Mouse (Mus musculus) CH12.LX (cell line): Measurements from ENCODE around the gene Ube2u.

Source experiments
- CTCF ChIP-seq, 2 experiments: IDR thresholded peaks in 1 of 2; conservative IDR thresholded peaks in 1 of 2; 2 replicates each; pipeline ENCODE4 v1.5.1; 2011 to 2012; ENCODE audit warnings: low read depth in 2 of 2, low read length in 2 of 2, improper control_type of control experiment in 1 of 2, inconsistent platforms in 1 of 2, mild to moderate bottlenecking in 1 of 2, moderate library complexity in 1 of 2
- NRF1 ChIP-seq: IDR thresholded peaks from 2 replicates; pipeline ENCODE4 v1.6.1; 2014; ENCODE audit warnings: low read depth, mild to moderate bottlenecking, inconsistent platforms, low read length, improper control_type of control experiment, moderate library complexity
- ZNF384 ChIP-seq: IDR thresholded peaks from 2 replicates; pipeline ENCODE4 v1.6.1; 2012; ENCODE audit warnings: low read depth, low read length, improper control_type of control experiment, inconsistent platforms

DNA sequence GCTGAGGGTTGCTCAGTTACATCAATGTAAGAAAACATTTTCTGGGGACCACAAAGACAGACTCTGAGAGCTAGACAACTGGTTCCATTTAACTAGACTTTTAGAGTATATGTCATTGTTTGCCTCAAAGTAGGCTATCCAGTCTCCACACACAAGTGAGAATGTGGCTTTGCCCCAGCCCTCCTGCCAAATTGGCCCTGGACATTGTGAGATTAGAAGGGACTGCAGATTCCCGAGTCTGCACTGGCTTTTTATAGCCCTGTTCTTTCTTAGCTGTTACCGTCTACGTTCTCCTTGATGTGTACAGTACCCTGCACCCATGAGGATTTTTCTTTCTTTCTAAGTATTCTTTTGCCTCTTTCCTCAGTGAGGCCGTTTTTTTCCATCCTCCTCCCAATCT lies 46.1 kb downstream of the Ube2u start:
- no peak for TF ChIP-seq CTCF (conservative IDR thresholded peaks at IDR 0.05 in 1 of 2, IDR thresholded peaks at IDR 0.05 in 1 of 2; ENCODE audit: low read depth in 2 of 2, low read length in 2 of 2)
- no peak for TF ChIP-seq NRF1
- no peak for TF ChIP-seq ZNF384
